Mouse (Mus musculus): ENCODE measurements at regions not wholly inside any gene's neighbourhood (a gene's known extent, or its start where the extent isn't known, plus 50 kb on each side); places are given as distances from the start of the nearest gene placed in this dataset.

- no peak for DNase-seq (ENCODE audit: extremely low spot score in 1 of 2, low spot score in 1 of 2)
Observed at GRCm38 (mm10) chr2:3930650-3931049, 86.9 kb upstream of the Frmd4a start.

GRCm38 (mm10) chr2:3940786-3941185 is 76.7 kb upstream of the Frmd4a start:
- no peak for DNase-seq (ENCODE audit: extremely low spot score in 1 of 2, low spot score in 1 of 2)

- DNase-seq (ENCODE audit: extremely low spot score in 1 of 2, low spot score in 1 of 2), result no peak
Observed at GRCm38 (mm10) chr2:3941496-3941895, 76.0 kb upstream of the Frmd4a start.

GRCm38 (mm10) chr2:3947432-3947831 is 70.1 kb upstream of the Frmd4a start:
- no peak for DNase-seq (ENCODE audit: extremely low spot score in 1 of 2, low spot score in 1 of 2)

- DNase-seq (ENCODE audit: extremely low spot score in 1 of 2, low spot score in 1 of 2), result no peak
Observed at GRCm38 (mm10) chr2:3948331-3948730, 69.2 kb upstream of the Frmd4a start.

GRCm38 (mm10) chr2:3957491-3957890 is 60.0 kb upstream of the Frmd4a start:
- DNase-seq (ENCODE audit: extremely low spot score in 1 of 2, low spot score in 1 of 2), result no peak

- DNase-seq (ENCODE audit: extremely low spot score in 1 of 2, low spot score in 1 of 2), result peak; percentile 17 to 18
Observed at GRCm38 (mm10) chr2:3958065-3958641, 59.4 kb upstream of the Frmd4a start.

GRCm38 (mm10) chr2:3958711-3959110 is 58.8 kb upstream of the Frmd4a start:
- DNase-seq (ENCODE audit: extremely low spot score in 1 of 2, low spot score in 1 of 2), result no peak

GRCm38 (mm10) chr2:3959181-3959580 is 58.3 kb upstream of the Frmd4a start:
- no peak for DNase-seq (ENCODE audit: extremely low spot score in 1 of 2, low spot score in 1 of 2)

GRCm38 (mm10) chr2:3960213-3960612 is 57.3 kb upstream of the Frmd4a start:
- no peak for DNase-seq (ENCODE audit: extremely low spot score in 1 of 2, low spot score in 1 of 2)

GRCm38 (mm10) chr2:3964351-3964750 is 53.2 kb upstream of the Frmd4a start:
- DNase-seq (ENCODE audit: extremely low spot score in 1 of 2, low spot score in 1 of 2), result no peak

All from layer of hippocampus, postnatal 25 days (tissue).